Mouse (Mus musculus): Measurements from ENCODE around the gene Epha3.

The Epha3 gene

GRCm38 (mm10) chr16:63863913-63864330 is at the start of gene Epha3:
Epha3 (minus strand) TSS chr16:63864175.
- DNase-seq (ENCODE audit: low spot score in 2 of 2) = peak; percentile 64 to 79

GRCm38 (mm10) chr16:63903425-63903824 is 39.5 kb upstream of the Epha3 start:
- no peak for DNase-seq (ENCODE audit: low spot score in 2 of 2)

GRCm38 (mm10) chr16:63881190-63881589 is 17.2 kb upstream of the Epha3 start:
- no peak for DNase-seq (ENCODE audit: low spot score in 2 of 2)

GRCm38 (mm10) chr16:63872313-63872712 is 8.3 kb upstream of the Epha3 start:
- DNase-seq (ENCODE audit: low spot score in 2 of 2) = no peak

- DNase-seq (ENCODE audit: low spot score in 2 of 2) = no peak
These were observed 545 bp upstream of the Epha3 start for GRCm38 (mm10) chr16:63864463-63864976.

- DNase-seq (ENCODE audit: low spot score in 2 of 2) = peak; percentile 6 to 11
These were observed 794 bp downstream of the Epha3 start for GRCm38 (mm10) chr16:63863181-63863580.

GRCm38 (mm10) chr16:63857561-63857960 is 6.4 kb downstream of the Epha3 start:
- peak; percentile 8 to 14 for DNase-seq (ENCODE audit: low spot score in 2 of 2)

- DNase-seq (ENCODE audit: low spot score in 2 of 2) = peak; percentile 60 to 67
These were observed 7.1 kb downstream of the Epha3 start for GRCm38 (mm10) chr16:63856658-63857552.

- DNase-seq (ENCODE audit: low spot score in 2 of 2) = no peak
These were observed 13.7 kb downstream of the Epha3 start for GRCm38 (mm10) chr16:63850297-63850696.

GRCm38 (mm10) chr16:63842911-63843310 is 21.1 kb downstream of the Epha3 start:
- DNase-seq (ENCODE audit: low spot score in 2 of 2) = no peak

GRCm38 (mm10) chr16:63837466-63837865 is 26.5 kb downstream of the Epha3 start:
- DNase-seq (ENCODE audit: low spot score in 2 of 2) = no peak

- DNase-seq (ENCODE audit: low spot score in 2 of 2) = no peak
These were observed 42.8 kb downstream of the Epha3 start for GRCm38 (mm10) chr16:63821164-63821563.

GRCm38 (mm10) chr16:63817606-63818005 is 46.4 kb downstream of the Epha3 start:
- no peak for DNase-seq (ENCODE audit: low spot score in 2 of 2)

GRCm38 (mm10) chr16:63816672-63817071 is 47.3 kb downstream of the Epha3 start:
- DNase-seq (ENCODE audit: low spot score in 2 of 2) = no peak

- DNase-seq (ENCODE audit: low spot score in 2 of 2) = no peak
These were observed 54.1 kb downstream of the Epha3 start for GRCm38 (mm10) chr16:63809871-63810270.

GRCm38 (mm10) chr16:63808991-63809390 is 55.0 kb downstream of the Epha3 start:
- no peak for DNase-seq (ENCODE audit: low spot score in 2 of 2)

GRCm38 (mm10) chr16:63806437-63807129 is 57.4 kb downstream of the Epha3 start:
- DNase-seq (ENCODE audit: low spot score in 2 of 2) = no peak

GRCm38 (mm10) chr16:63806025-63806424 is 58.0 kb downstream of the Epha3 start:
- DNase-seq (ENCODE audit: low spot score in 2 of 2) = no peak

GRCm38 (mm10) chr16:63801436-63801835 is 62.5 kb downstream of the Epha3 start:
- DNase-seq (ENCODE audit: low spot score in 2 of 2) = no peak

GRCm38 (mm10) chr16:63798341-63798740 is 65.6 kb downstream of the Epha3 start:
- no peak for DNase-seq (ENCODE audit: low spot score in 2 of 2)

GRCm38 (mm10) chr16:63794292-63794691 is 69.7 kb downstream of the Epha3 start:
- no peak for DNase-seq (ENCODE audit: low spot score in 2 of 2)

GRCm38 (mm10) chr16:63793805-63794204 is 70.2 kb downstream of the Epha3 start:
- no peak for DNase-seq (ENCODE audit: low spot score in 2 of 2)

- DNase-seq (ENCODE audit: low spot score in 2 of 2) = no peak
These were observed 71.9 kb downstream of the Epha3 start for GRCm38 (mm10) chr16:63792084-63792483.

Data from frontal cortex, postnatal 25 days (tissue).